Mouse (Mus musculus): Measurements from ENCODE around the gene Bsnd. TPM values are rescaled to one million over a fixed set of nuclear protein-coding genes. Genes with fewer than 3 reads are reported as not detected.

Gene Bsnd
- total RNA-seq, 2 experiments from 2014 or later = not detected

GRCm38 (mm10) chr4:106490620-106491019, 1.5 kb downstream of the Bsnd start:
- no peak for DNase-seq
- intact Hi-C loops (cut with DNase I) = no loop called here

- intact Hi-C loops (cut with DNase I) = no loop called here
- DNase-seq = no peak
These were observed 8.3 kb downstream of the Bsnd start for GRCm38 (mm10) chr4:106483831-106484230.

GRCm38 (mm10) chr4:106483215-106483727, 8.8 kb downstream of the Bsnd start:
- intact Hi-C loops (cut with DNase I) = no loop called here
- DNase-seq = no peak

GRCm38 (mm10) chr4:106480545-106480944, 11.5 kb downstream of the Bsnd start:
- no peak for DNase-seq
- intact Hi-C loops (cut with DNase I) = no loop called here

- intact Hi-C loops (cut with DNase I) = loop anchor here (1.0 to 10.0 kb wide), 2 partner anchors 55 to 231 kb away; no protein-coding TSS in a partner anchor
- peak; percentile 29 to 66 for DNase-seq
These were observed 17.8 kb downstream of the Bsnd start for GRCm38 (mm10) chr4:106474241-106474640.

- intact Hi-C loops (cut with DNase I) = loop anchor here (10.0 kb wide), 1 partner anchor 232 kb away; no protein-coding TSS in a partner anchor
- peak; percentile 44 to 72 for DNase-seq
These were observed 19.7 kb downstream of the Bsnd start for GRCm38 (mm10) chr4:106472335-106472734.

GRCm38 (mm10) chr4:106470921-106471320, 21.2 kb downstream of the Bsnd start:
- intact Hi-C loops (cut with DNase I) = loop anchor here (10.0 kb wide), 1 partner anchor 234 kb away; no protein-coding TSS in a partner anchor
- DNase-seq = peak; percentile 46 to 68

GRCm38 (mm10) chr4:106467420-106468110, 24.5 kb downstream of the Bsnd start:
- intact Hi-C loops (cut with DNase I) = no loop called here
- DNase-seq = no peak

GRCm38 (mm10) chr4:106463174-106463801, 28.8 kb downstream of the Bsnd start:
- intact Hi-C loops (cut with DNase I) = no loop called here
- no peak for DNase-seq

- no peak for DNase-seq
- intact Hi-C loops (cut with DNase I) = no loop called here
These were observed 29.6 kb downstream of the Bsnd start for GRCm38 (mm10) chr4:106462524-106462923.

- DNase-seq = no peak
- intact Hi-C loops (cut with DNase I) = no loop called here
These were observed 30.1 kb downstream of the Bsnd start for GRCm38 (mm10) chr4:106462016-106462415.

- intact Hi-C loops (cut with DNase I) = no loop called here
- no peak for DNase-seq
These were observed 37.5 kb downstream of the Bsnd start for GRCm38 (mm10) chr4:106454541-106454940.

GRCm38 (mm10) chr4:106453516-106453915, 38.6 kb downstream of the Bsnd start:
- intact Hi-C loops (cut with DNase I) = no loop called here
- no peak for DNase-seq

- no peak for DNase-seq
- intact Hi-C loops (cut with DNase I) = no loop called here
These were observed 39.0 kb downstream of the Bsnd start for GRCm38 (mm10) chr4:106453108-106453507.

GRCm38 (mm10) chr4:106452401-106452800, 39.7 kb downstream of the Bsnd start:
- intact Hi-C loops (cut with DNase I) = no loop called here
- no peak for DNase-seq

GRCm38 (mm10) chr4:106449306-106449705, 42.8 kb downstream of the Bsnd start:
- DNase-seq = no peak
- intact Hi-C loops (cut with DNase I) = no loop called here

GRCm38 (mm10) chr4:106443182-106443581, 48.9 kb downstream of the Bsnd start:
- intact Hi-C loops (cut with DNase I) = no loop called here
- no peak for DNase-seq

GRCm38 (mm10) chr4:106438763-106439162, 53.3 kb downstream of the Bsnd start:
- intact Hi-C loops (cut with DNase I) = no loop called here
- no peak for DNase-seq

GRCm38 (mm10) chr4:106437207-106437606, 54.9 kb downstream of the Bsnd start:
- intact Hi-C loops (cut with DNase I) = no loop called here
- no peak for DNase-seq

GRCm38 (mm10) chr4:106436475-106436874, 55.6 kb downstream of the Bsnd start:
- intact Hi-C loops (cut with DNase I) = no loop called here

GRCm38 (mm10) chr4:106435426-106435825, 56.7 kb downstream of the Bsnd start:
- intact Hi-C loops (cut with DNase I) = no loop called here
- no peak for DNase-seq

More at GRCm38 (mm10) chr4:106436475-106436874, 55.6 kb downstream of the Bsnd start:
- DNase-seq = peak in 1 of 2 experiments; percentile 27

Measured in heart, postnatal 14 days (tissue).